Mouse (Mus musculus): Measurements from ENCODE around the gene Lenep. TPM values are rescaled to one million over a fixed set of nuclear protein-coding genes. Genes with fewer than 3 reads are reported as not detected.

The Lenep gene
- 1.2 TPM for polyA plus RNA-seq (2017; shearing (Covaris generic))

DNA sequence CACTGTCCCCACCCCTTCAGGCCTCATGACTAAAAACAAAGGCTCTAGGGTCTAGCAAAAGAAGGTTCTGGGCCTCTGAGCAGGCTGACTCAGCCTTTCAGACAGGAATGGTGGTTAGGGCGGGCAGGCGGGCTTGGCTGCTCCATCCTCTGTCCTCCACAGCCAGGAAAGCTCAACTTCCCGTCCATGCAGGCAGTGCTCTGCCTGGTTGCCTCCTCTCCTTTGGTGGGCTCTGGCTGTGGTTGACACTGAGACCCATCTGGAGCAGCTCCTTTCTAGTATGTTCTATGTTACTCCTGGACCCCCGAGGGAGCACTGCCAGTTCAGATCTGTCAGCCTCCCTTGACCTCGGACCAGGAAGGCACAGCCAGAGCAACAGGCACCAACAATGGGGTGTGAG lies at the start of gene Lenep:
Gene Lenep, minus strand, starts transcription at position 101 of the 400 bp plus-strand sequence.

GRCm38 (mm10) chr3:89436176-89437113 lies 33.9 kb upstream of the Lenep start, which contains the start of gene Pbxip1:
Gene Pbxip1, plus strand, starts transcription at chr3:89436706.

DNA sequence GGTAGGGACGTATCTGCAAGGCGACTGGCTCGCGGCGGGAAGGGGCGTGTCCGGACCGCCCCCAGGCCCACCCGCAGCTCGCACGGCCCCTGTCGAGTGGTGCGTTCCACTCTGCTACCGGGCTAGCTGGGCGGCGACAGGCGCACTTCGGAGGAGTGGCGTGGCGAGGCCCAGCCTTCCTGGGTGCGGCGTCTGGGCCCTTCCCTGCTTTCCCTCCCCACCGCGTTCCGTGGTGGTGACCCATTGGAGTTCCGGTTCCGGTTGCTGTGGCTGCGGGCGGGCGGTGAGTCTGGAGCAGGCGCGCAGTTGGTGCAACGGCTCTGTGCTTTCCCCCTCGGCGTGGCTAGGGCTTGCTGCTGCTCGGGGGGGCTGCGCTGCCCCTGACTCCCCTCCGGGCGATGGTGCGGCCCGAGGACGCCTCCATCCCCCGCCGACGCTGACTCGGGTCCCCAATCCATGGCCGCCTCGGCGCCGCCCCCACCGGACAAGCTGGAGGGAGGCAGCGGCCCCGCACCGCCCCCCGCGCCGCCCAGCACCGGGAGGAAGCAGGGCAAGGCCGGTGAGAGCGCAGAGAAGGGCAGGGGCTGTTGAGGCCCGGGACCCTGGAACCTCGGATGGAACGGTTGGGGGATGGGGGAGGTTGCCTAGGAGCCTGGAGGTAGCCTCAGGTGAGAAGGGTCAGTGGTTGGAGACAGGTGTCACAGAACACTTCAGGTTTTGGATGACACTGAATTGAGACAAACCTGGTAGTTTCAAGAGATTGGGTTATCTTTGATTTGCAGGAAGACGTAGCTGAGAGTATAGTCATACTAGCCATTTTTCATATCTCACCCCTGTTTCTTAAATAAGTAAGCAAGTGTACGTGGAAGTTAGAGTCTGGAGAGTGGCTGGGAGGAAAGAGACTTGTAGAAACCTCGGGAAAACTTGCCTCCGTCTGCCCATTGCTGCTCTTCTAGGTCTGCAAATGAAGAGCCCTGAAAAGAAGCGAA lies 27.9 kb upstream of the Lenep start, which contains the start of gene Pygo2:
Gene Pygo2, plus strand, starts transcription at position 44 of the 989 bp plus-strand sequence.

DNA sequence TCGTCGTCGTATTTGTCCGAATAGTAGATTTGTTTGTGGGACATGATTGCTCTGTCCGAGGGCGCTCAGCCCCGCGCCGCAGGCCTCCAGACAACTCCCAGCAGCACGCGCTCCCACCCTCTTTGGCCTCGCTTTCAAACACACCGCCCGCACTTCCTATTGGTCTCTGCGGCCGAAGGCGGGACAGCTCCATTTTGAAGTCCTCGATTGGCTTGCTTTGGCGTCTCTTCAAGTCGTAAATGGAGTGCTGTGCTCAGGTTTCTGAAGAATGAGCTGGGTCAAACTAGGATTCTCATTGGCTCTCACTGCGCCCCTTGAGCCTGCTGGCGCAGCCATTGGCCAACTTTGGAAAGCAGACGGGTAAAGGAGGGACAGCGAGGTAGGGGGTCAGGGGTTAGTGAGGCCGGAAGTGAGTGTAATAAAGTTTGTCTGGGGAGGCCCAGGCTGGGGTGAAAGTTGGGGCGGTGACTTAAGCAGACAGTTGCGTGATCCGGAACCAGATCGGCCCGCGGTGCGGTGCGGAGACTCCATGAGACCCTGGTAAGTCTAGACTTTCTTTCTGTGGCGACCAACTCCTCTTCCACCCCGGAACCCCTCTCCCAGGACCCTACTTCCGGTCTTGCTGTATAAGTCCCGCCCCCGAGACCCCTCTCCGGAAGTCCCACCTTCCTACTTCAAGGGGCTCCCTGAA lies 15.7 kb upstream of the Lenep start, which contains the start of the genes Cks1b and Shc1:
Gene Cks1b, minus strand, starts transcription at position 214 of the 691 bp plus-strand sequence.
Gene Shc1, plus strand, starts transcription at position 274 of the 691 bp plus-strand sequence.

DNA sequence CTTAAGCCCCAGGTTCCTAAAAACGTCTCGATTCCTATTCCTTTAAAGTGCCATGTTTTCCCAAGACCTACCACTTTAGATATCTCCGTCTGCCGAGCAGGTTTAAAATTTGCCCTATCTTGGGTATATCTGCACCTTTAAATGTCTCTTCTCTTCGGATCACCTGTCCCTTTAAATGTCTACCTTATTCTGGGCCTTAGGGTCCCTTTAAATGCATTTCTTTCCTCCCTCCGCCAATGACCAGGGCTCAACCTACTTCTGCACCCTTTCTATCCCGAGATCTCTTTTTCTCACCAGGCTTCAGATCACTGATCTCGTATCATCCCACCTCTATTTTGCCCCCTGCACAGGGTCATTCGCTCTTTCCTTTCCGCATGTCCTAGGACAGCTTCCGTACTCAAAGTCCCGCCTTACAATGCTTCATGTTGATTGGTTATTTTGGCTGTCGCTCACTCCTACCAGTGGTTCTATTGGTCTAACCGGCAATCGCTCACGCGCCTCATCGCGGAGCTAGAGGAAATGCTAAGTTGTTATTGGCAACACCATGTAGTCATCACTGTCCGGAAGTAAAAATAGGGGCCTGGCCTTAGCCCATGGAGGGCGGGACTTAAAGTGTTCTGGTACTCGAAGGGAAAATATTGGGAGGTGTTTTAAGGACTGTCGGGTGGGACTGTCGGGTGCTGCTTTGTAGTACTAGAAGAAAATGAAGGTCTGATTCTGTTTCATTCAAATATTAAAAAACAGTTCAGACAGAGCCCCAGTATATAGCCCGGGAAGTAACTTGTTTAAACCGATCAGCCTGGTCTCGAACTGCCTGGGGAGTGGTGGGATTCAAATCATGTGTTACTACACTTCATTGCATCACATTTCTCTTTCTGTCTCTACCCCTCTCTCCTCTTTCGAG lies 9.1 kb upstream of the Lenep start, which contains the start of gene Flad1:
Gene Flad1, minus strand, starts transcription at position 381 of the 904 bp plus-strand sequence.

GRCm38 (mm10) chr3:89394006-89394893 lies 8.3 kb downstream of the Lenep start, which contains the start of gene Zbtb7b:
Gene Zbtb7b, minus strand, starts transcription at chr3:89394776.

GRCm38 (mm10) chr3:89365153-89365485 lies 37.5 kb downstream of the Lenep start, which contains the start of gene Dcst1:
Gene Dcst1, minus strand, starts transcription at chr3:89365253.

DNA sequence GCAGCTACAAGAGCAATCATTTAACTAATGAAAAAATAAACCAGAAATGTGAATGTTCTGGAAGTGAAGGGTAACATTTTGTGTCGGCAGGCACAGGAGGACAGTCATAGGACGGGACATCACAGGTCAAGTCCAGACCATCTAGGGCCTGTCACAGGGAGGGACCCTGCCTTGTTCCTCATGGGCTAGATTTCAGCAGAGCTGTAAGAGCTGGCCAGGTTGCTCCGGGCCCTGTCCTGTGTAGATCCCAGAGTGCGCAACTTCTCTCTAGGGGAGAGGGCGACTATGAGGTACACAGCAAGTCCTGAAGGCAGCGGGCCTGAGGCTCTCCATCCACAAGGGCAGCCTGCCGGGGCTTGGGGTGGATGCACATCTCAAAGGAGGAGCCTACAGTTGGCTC lies 40.9 kb downstream of the Lenep start, which contains the start of gene Dcst2:
Gene Dcst2, plus strand, starts transcription at position 301 of the 400 bp plus-strand sequence.

Other genes with a start within 250 kb of the Lenep start
- 0.77 TPM for gene Hcn3, start 242.6 kb downstream of the Lenep start, polyA plus RNA-seq (2017; shearing (Covaris generic))
- gene Clk2, start 238.0 kb downstream of the Lenep start, polyA plus RNA-seq (2017; shearing (Covaris generic)), result 37.4 TPM
- gene Scamp3, start 225.3 kb downstream of the Lenep start, polyA plus RNA-seq (2017; shearing (Covaris generic)), result 321 TPM
- 277 TPM for gene Fam189b, start 219.7 kb downstream of the Lenep start, polyA plus RNA-seq (2017; shearing (Covaris generic))
- 145 TPM for gene Gba, start 199.9 kb downstream of the Lenep start, polyA plus RNA-seq (2017; shearing (Covaris generic))
- gene Thbs3, start 187.6 kb downstream of the Lenep start, polyA plus RNA-seq (2017; shearing (Covaris generic)), result 1.9 TPM
- gene Mtx1, start 175.7 kb downstream of the Lenep start, polyA plus RNA-seq (2017; shearing (Covaris generic)), result 142 TPM
- gene Muc1, start 173.7 kb downstream of the Lenep start, polyA plus RNA-seq (2017; shearing (Covaris generic)), result 2.4 TPM
- gene Krtcap2, start 156.8 kb downstream of the Lenep start, polyA plus RNA-seq (2017; shearing (Covaris generic)), result 262 TPM
- 6.1 TPM for gene Trim46, start 156.5 kb downstream of the Lenep start, polyA plus RNA-seq (2017; shearing (Covaris generic))
- 107 TPM for gene Dpm3, start 143.4 kb downstream of the Lenep start, polyA plus RNA-seq (2017; shearing (Covaris generic))
- 284 TPM for gene Slc50a1, start 132.2 kb downstream of the Lenep start, polyA plus RNA-seq (2017; shearing (Covaris generic))
- not detected for gene Efna1, start 121.7 kb downstream of the Lenep start, polyA plus RNA-seq (2017; shearing (Covaris generic))
- gene Efna3, start 79.8 kb downstream of the Lenep start, polyA plus RNA-seq (2017; shearing (Covaris generic)), result not detected
- gene Efna4, start 64.8 kb downstream of the Lenep start, polyA plus RNA-seq (2017; shearing (Covaris generic)), result 0.84 TPM
- 18.6 TPM for gene Adam15, start 52.8 kb downstream of the Lenep start, polyA plus RNA-seq (2017; shearing (Covaris generic))
- gene Dcst2, start 40.8 kb downstream of the Lenep start, polyA plus RNA-seq (2017; shearing (Covaris generic)), result 0.12 TPM
- gene Dcst1, start 37.5 kb downstream of the Lenep start, polyA plus RNA-seq (2017; shearing (Covaris generic)), result 0.74 TPM
- gene Zbtb7b, start 8.0 kb downstream of the Lenep start, polyA plus RNA-seq (2017; shearing (Covaris generic)), result 56.8 TPM
- gene Flad1, start 9.1 kb upstream of the Lenep start, polyA plus RNA-seq (2017; shearing (Covaris generic)), result 68.8 TPM
- 31.7 TPM for gene Cks1b, start 15.6 kb upstream of the Lenep start, polyA plus RNA-seq (2017; shearing (Covaris generic))
- 98.3 TPM for gene Shc1, start 15.7 kb upstream of the Lenep start, polyA plus RNA-seq (2017; shearing (Covaris generic))
- gene Pygo2, start 27.4 kb upstream of the Lenep start, polyA plus RNA-seq (2017; shearing (Covaris generic)), result 42.2 TPM
- 190 TPM for gene Pbxip1, start 33.9 kb upstream of the Lenep start, polyA plus RNA-seq (2017; shearing (Covaris generic))
- gene Pmvk, start 51.7 kb upstream of the Lenep start, polyA plus RNA-seq (2017; shearing (Covaris generic)), result 18.5 TPM
- not detected for gene Kcnn3, start 117.4 kb upstream of the Lenep start, polyA plus RNA-seq (2017; shearing (Covaris generic))

Data from inflammation-experienced regulatory T-cells, adult 16 weeks (primary cell).